Mouse (Mus musculus) layer of hippocampus, adult 18-20 months (tissue): Measurements from ENCODE around the gene Utp11. TPM values are rescaled to one million over a fixed set of nuclear protein-coding genes. Genes with fewer than 3 reads are reported as not detected.
"Not testable (repeated sequence)": the region's sequence is repeated elsewhere in the genome, so short reads cannot be mapped to it uniquely, and the experiment has no call there.

Source experiments
- DNase-seq, 2 experiments: peaks; one replicate each; pipeline ENCODE4 v3.0.0; 2022; ENCODE audit warnings: low spot score in 2 of 2
- long read RNA-seq: library from polyadenylated mRNA; stranded (forward); transcript quantifications from one replicate; pipeline ENCODE4 v2.0.0, GENCODE M21; 2021
- total RNA-seq, 2 experiments: library from RNA; stranded (reverse); gene quantifications; 2 replicates each; pipeline ENCODE4 v1.2.3; 2021

The Utp11 gene
- 10 to 100 TPM; 16.8 to 18.1 TPM for total RNA-seq
- long read RNA-seq, transcript Utp11-201 (8 exons, 1,603 nt): major isoform, 16 of 17 reads
- long read RNA-seq, partial matches to known transcripts: 0 of 17 reads
- long read RNA-seq, other reads (novel, unspliced or antisense): 1 of 17 reads

GRCm38 (mm10) chr4:124693135-124693894, at the start of gene Utp11:
Gene Utp11, minus strand, starts transcription at chr4:124693600.
- DNase-seq: peak; percentile 84 to 90

GRCm38 (mm10) chr4:124742839-124743238, 49.4 kb upstream of the Utp11 start:
- DNase-seq: peak in 1 of 2 experiments; percentile 43

GRCm38 (mm10) chr4:124741376-124742343, 48.3 kb upstream of the Utp11 start, which contains the start of gene Inpp5b:
Gene Inpp5b, plus strand, starts transcription at chr4:124741850.
- DNase-seq: peak; percentile 85 to 93

GRCm38 (mm10) chr4:124738783-124739182, 45.4 kb upstream of the Utp11 start:
- DNase-seq: no peak

GRCm38 (mm10) chr4:124738013-124738412, 44.6 kb upstream of the Utp11 start:
- DNase-seq: no peak

GRCm38 (mm10) chr4:124737486-124737885, 44.1 kb upstream of the Utp11 start:
- no peak for DNase-seq

- DNase-seq: no peak
Observed at GRCm38 (mm10) chr4:124736952-124737351, 43.6 kb upstream of the Utp11 start.

- no peak for DNase-seq
Observed at GRCm38 (mm10) chr4:124726121-124726520, 32.7 kb upstream of the Utp11 start.

- DNase-seq: no peak
Observed at GRCm38 (mm10) chr4:124719101-124719500, 25.7 kb upstream of the Utp11 start.

GRCm38 (mm10) chr4:124714545-124715481, 21.4 kb upstream of the Utp11 start, which contains the start of gene Sf3a3:
Gene Sf3a3, plus strand, starts transcription at chr4:124714776.
- peak; percentile 92 to 97 for DNase-seq

GRCm38 (mm10) chr4:124713850-124714249, 20.4 kb upstream of the Utp11 start:
- not testable (repeated sequence) for DNase-seq

GRCm38 (mm10) chr4:124712618-124713017, 19.2 kb upstream of the Utp11 start:
- DNase-seq: no peak

GRCm38 (mm10) chr4:124710776-124711291, 17.4 kb upstream of the Utp11 start:
- DNase-seq: peak in 1 of 2 experiments; percentile 75

GRCm38 (mm10) chr4:124709961-124710446, 16.6 kb upstream of the Utp11 start:
- DNase-seq: no peak

- DNase-seq: peak; percentile 45 to 46
Observed at GRCm38 (mm10) chr4:124708518-124709477, 15.4 kb upstream of the Utp11 start.

- DNase-seq: not testable (repeated sequence)
Observed at GRCm38 (mm10) chr4:124708200-124708517, 14.8 kb upstream of the Utp11 start.

GRCm38 (mm10) chr4:124707381-124708199, 14.2 kb upstream of the Utp11 start:
- DNase-seq: not testable (repeated sequence)
